Mouse (Mus musculus) cerebellum, postnatal 4 days (tissue): ENCODE measurements around the gene 9430015G10Rik.
A peak's percentile ranks its signal among the peaks of the same experiment; 100 is the strongest.

Experiments used
- DNase-seq, 2 experiments: peaks; one replicate each; pipeline ENCODE4 v3.0.0; 2022; ENCODE audit warnings: low spot score in 2 of 2, mixed read lengths in 1 of 2

Gene 9430015G10Rik

GRCm38 (mm10) chr4:156109570-156110331 is at the start of gene 9430015G10Rik:
Gene 9430015G10Rik, plus strand, starts transcription at chr4:156109982.
- peak; percentile 93 to 97 for DNase-seq

- no peak for DNase-seq
These were observed 45.8 kb upstream of the 9430015G10Rik start for GRCm38 (mm10) chr4:156063861-156064509.

DNA sequence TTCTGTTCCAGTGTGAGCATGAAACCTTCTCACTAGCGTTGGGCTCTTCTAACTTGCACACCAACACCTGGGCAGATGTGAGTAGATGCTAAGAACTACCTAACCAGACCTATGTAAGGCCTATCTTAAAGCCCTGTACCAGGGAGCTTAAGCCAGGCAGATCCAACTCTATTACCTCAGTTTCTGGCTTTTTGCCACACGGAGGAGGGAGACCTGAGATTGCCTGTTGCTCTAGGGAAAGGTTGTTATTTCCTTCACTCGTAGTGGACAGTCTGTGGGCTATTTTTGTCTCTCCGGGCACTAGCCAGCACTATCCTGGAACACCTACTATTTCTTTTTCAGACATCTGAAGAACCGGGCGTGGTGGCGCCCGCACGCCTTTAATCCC is 45.3 kb upstream of the 9430015G10Rik start:
- no peak for DNase-seq

- DNase-seq = no peak
These were observed 44.5 kb upstream of the 9430015G10Rik start for GRCm38 (mm10) chr4:156065156-156065894.

DNA sequence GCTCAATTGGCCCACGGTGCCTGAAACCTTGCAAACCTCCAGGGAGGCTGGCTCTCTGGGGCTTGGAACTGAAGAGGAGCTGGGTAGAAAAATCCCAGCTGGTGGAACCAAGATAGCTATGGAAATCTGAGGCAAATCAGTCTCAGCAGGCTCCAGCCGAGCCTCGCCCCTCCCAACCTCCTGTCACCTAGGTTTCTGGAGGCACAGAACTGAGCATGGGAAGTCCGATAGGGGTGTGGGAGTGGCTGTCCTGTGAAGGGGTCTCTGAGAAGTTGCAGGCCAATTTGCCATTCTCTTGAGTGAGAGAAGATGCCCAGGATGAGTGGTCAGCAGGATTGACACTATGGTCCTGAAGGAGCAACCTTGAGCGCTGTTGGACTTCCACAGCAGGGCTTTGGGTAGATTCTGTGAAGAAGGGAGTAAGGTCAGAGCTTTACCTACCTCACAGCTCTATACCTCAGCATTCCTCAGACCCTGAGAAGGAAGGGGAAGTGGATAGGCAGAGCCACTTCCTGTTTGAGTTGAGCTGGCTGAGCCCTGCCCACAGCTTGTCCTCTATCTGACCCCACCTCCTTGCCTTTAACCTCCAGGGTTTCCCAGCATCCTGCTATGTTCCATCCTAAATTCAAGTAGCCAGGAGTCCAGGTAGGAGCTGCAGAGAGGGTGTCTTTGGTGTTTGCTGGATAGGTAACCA is 42.4 kb upstream of the 9430015G10Rik start:
- DNase-seq = no peak

GRCm38 (mm10) chr4:156069701-156070100 is 40.1 kb upstream of the 9430015G10Rik start:
- DNase-seq = no peak

DNA sequence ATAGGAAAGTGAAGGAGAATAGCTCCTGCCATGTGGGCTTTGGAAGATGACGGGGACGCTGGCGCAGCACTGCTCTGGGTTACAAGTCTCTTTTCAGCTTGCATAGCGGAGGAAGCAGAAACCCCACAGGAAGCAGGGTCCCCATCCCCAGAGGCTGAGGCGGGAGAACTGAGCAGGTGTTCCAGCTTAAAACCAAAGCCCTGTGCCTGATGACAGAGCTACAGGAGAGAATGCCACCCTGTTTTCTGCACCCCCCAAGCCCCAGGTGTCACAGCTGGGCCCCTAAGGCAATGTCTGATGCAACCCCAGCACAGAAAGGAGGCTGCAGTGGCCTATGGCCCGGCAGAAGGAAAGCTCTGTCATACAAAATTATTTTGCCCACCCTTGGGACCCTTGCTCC is 39.5 kb upstream of the 9430015G10Rik start:
- no peak for DNase-seq

DNA sequence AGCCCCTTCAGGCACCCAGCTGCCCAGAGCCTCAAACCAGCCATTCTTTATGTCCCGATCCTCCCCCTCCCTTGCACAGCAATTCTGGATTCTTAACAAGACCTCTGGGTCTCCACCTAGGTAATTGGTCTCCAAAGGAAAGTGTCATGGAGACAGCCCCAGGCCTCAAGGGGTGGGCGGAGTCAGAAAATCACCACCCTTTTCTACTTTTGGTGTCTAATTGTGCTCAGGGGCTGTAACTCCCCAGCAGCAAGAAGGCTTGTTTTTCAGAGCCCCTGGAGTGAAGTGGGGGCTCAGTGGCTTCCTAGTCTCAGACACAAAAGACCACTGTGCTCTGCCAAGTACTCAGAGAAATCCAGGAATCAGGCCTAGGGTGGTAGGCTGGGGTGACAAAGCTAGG is 39.1 kb upstream of the 9430015G10Rik start:
- DNase-seq = no peak

- no peak for DNase-seq
These were observed 32.8 kb upstream of the 9430015G10Rik start for GRCm38 (mm10) chr4:156076911-156077382.

DNA sequence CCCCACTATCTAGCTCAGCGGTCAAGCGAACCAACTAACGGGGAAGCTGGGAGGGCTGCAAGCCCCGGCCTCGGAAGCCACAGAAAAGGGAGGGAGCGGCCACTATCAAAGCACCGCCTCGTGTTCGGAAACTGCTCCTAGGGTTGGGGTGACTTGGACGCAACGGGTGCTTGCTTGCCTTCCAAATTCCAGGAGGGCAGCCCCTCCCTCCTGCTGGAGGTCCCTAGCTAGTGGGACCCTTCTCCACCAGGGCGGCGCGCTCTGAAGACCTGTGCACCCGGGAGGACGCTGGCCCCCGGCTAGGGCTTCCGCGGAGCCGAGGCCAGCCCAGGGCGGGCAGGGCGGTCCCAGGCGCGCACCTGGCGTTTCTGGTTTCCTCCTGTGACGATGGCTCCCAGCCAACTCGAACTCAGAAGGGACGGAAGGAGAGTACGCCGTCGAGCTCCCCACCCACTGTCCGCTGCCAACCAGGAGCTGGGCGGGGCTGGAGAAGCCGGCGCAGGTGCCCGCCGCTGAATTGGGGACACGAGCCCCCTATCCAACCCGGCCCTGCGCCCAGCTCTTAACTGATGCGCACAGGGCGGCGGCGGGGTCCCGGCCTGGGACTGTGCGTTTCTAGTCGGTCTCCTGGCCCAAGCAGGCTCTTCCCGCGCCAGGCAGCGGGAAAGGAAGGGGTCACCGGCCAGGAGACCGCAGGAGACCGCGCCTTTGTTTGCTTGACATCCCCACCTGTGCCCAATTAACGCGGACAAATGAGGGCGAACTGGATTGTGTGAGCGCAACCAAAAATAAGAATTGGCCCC is 32.1 kb upstream of the 9430015G10Rik start:
- DNase-seq = peak in 1 of 2 experiments; percentile 10

GRCm38 (mm10) chr4:156082621-156083234 is 27.1 kb upstream of the 9430015G10Rik start:
- DNase-seq = no peak

DNA sequence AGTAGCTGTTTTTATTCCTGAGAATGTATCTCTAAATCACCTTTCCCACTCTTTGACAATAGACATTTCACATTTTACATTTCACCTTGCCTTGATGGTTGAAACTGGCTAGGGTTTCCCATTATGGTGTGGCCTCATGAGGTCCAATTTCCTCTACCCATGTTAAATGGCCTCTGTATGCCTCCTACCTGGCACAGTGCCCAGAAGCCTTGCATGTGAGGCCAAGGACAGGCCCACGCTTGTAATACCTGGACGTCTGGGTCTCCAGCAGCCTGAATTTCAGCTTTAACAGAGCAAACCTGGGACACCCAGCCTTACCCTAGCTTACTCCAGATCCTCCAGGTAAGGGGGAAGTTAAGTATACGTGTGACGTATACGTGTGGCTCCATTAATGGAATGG is 26.4 kb upstream of the 9430015G10Rik start:
- DNase-seq = no peak

DNA sequence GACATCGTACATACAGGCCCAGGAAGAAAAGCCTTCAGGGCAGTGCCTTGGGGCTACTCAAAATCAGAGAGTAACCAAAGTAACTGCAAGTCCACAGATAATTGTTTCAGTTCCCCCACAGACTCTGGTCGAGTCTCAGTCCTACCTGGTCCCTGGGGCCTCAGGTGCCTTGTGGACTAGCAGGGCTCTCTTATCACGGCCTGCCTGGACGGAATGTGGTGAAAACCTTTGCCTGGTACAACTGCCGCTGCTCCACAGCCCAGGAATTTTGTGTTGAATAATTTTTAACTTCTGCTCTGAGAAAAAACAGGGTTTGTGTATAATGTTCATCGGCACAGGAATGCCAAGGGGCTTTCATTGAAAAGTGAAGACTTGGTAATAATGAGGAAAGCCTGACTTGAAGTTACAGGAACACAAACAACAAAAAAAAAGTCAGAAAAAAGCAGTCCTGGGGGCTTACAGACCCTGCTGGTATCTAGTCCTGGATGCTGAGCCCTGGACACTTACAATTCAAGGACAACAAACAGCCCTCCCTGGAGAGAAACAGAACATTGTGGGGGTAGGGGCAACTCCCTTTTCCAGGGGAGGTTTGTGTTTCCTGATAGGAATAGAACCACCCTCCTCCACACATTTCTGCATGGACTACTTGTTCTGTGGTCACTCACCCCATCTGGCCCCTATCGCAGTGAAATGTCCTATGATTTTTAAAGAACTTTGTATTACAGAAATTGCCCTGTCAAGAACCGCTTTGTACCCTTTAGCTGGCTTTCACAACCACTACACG is 25.5 kb upstream of the 9430015G10Rik start:
- DNase-seq = no peak

DNA sequence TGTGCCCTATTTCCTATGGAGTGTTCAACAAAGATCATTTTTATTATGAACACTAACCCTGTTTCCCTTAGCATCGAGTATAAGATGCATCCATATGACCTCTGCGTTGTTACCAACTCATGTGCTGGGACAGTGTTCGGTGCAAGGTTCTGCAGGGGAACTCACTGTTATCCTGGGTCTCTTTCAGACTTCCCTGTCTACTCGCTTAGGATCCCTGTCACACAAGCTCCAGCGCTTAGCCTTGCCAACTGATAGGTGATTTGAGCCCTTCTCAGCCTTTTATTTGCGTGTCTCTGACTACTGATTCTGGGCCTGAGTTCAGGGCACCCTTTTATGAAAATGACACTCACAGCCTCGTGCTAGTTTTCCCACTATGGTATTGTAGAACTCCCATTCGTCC is 24.5 kb upstream of the 9430015G10Rik start:
- no peak for DNase-seq

- DNase-seq = no peak
These were observed 22.2 kb upstream of the 9430015G10Rik start for GRCm38 (mm10) chr4:156087398-156088087.

- no peak for DNase-seq
These were observed 18.5 kb upstream of the 9430015G10Rik start for GRCm38 (mm10) chr4:156091236-156091635.

- DNase-seq = no peak
These were observed 17.0 kb upstream of the 9430015G10Rik start for GRCm38 (mm10) chr4:156092765-156093164.

DNA sequence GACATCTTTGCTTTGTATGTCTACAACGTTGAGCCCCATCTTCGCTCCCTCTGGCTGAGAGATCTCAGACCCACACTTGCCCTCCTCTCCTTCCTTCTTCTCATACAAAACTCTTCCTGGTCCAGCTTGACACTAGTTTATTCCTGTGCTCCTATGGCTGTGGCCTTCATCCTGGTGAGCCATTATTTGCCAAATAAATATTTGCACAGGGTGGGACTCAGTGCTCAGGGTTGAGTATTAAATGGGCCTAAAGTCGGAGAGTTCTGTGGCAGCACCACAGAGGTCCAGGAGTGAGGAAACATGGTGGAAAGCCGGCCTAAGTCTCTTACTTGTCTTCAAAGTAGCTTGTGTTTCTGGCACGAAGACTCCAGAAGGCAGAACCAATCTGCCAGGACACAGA is 16.0 kb upstream of the 9430015G10Rik start:
- no peak for DNase-seq

GRCm38 (mm10) chr4:156096191-156096590 is 13.6 kb upstream of the 9430015G10Rik start:
- DNase-seq = no peak
